Mouse (Mus musculus): Measurements from ENCODE around the gene Tecrl. TPM values are rescaled to one million over a fixed set of nuclear protein-coding genes. Genes with fewer than 3 reads are reported as not detected.

Tecrl gene
- not detected in 2 replicates for polyA plus RNA-seq (2012; rRNA removed)

GRCm38 (mm10) chr5:83354846-83355561 lies at the start of gene Tecrl:
Gene Tecrl (minus strand): TSS chr5:83355195.

